Mouse (Mus musculus) myocyte (in vitro differentiated cells): ENCODE data around the gene Rasgrf1.

ENCODE experiments used
- POLR2A ChIP-seq: IDR thresholded peaks from one replicate; pipeline ENCODE4 v1.6.1; 2011; ENCODE audit warnings: low read depth, mild to moderate bottlenecking, control low read depth, moderate library complexity; ENCODE audit not compliant: insufficient read length
- POLR2AphosphoS2 ChIP-seq: IDR thresholded peaks from one replicate; pipeline ENCODE4 v1.6.1; 2011; ENCODE audit warnings: low read depth, control low read depth; ENCODE audit not compliant: insufficient read length
- SRF ChIP-seq: IDR thresholded peaks from one replicate; pipeline ENCODE4 v1.6.1; 2011; ENCODE audit warnings: low read depth; ENCODE audit not compliant: control insufficient read depth, insufficient read length
- TCF12 ChIP-seq: IDR thresholded peaks from one replicate; pipeline ENCODE4 v1.6.1; 2011; ENCODE audit warnings: mild to moderate bottlenecking, control low read depth; ENCODE audit not compliant: poor library complexity, insufficient read depth, severe bottlenecking
- USF1 ChIP-seq: IDR thresholded peaks from one replicate; pipeline ENCODE4 v1.6.1; 2011; ENCODE audit warnings: low read depth, mild to moderate bottlenecking, control low read depth, moderate library complexity

- TF ChIP-seq POLR2A, result no peak
- no peak for TF ChIP-seq SRF
- no peak for TF ChIP-seq POLR2AphosphoS2
- TF ChIP-seq TCF12, result no peak
- no peak for TF ChIP-seq USF1
These were observed 9.4 kb upstream of the Rasgrf1 start for GRCm38 (mm10) chr9:89900111-89900824.
